Mouse (Mus musculus) spleen, adult 18-20 months (tissue): Measurements from ENCODE around the gene Nubpl.
"Not testable (repeated sequence)": the region's sequence is repeated elsewhere in the genome, so short reads cannot be mapped to it uniquely, and the experiment has no call there.

ENCODE experiments used
- DNase-seq, 2 experiments: peaks; one replicate each; pipeline ENCODE4 v3.0.0; 2022; ENCODE audit warnings: mixed read lengths in 2 of 2

Nubpl gene

DNA sequence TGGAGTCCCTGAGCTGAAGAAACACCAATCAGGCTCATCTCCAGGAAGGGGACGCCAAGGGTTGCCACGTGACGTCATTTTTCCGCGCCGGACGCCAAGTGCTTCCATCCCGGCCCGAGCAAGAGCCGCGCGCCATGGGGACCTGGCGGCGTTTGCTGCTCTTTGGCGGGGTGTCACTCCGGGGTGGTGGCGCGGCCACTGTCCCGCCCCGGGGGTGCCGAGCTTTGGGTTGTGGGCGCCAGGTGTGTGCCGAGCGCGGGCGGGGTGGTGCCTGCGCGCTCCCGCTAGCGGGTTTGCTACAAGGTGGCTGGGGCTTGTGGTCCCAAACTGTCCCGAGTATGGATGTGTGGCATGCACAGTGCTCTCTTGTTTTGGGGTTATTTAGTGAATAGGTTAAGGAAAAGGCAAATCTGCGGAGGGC is at the start of gene Nubpl:
Gene Nubpl (plus strand): TSS at position 88 of the 421 bp plus-strand sequence.
- peak; percentile 84 to 94 for DNase-seq

DNA sequence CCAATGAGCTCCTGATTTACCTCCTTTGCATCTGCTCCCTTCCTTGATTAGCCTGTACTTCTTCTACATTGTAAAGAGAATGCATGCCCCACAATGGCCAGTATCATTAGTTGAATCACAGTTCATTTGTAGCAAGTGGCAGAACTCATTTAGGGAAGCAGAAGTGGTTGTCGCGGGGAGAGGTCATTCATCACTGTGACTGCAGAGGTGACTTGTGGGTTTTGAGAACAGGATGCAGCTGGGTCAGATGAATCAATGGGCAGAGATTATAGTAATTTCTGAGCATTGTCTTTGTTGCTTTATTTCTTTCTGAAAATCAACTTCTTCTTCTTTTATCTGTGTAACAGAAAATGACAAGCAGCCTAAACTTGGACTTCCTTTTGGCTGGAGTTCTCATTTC is 48.2 kb upstream of the Nubpl start:
- no peak for DNase-seq

DNA sequence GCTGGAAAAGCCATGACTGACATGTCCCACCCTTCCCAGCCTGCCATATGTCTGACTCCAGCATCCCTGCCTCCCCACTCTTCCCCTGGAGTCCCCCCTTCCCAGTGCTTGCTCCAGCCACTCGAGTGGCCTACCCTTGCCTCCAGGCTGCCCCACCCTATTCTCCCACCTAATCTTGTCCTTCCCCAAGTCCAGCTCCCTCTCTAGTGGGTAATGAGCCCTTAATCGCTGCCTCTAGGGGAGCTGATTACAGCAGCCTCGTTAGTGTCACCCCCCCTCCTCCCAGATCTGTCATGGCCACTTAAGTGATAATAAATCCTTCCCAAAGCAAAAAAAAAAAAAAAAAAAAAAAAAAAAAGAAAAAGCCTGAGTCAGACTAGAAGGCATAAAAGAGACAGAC is 18.2 kb upstream of the Nubpl start:
- not testable (repeated sequence) for DNase-seq

DNA sequence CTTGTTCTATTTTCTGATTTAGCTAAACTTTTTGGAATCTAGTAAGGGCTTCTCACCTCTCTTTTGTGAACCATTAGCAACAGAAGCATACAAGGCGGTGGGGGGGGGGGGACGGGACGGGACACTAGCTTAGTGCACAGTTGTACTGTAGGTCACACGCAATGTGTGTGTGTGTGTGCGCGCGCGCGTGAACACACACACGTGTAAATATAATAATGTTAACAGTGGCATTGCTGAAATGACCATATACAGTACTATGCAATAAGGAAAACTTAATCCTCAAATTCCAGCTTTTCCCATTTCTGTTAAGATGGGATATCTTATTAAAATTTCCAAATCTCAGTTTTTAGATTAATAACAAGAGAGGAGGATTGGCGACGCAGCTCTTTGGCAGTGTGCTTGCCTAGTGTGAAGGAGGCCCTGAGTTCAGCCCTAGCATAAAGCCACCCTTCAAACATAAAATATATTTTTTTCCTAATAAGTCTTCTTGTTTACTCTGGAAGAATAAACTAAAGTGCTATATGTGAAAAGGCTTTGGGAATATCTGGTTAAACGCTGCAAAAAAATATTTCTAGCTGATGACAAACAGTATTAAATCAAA is 388 bp upstream of the Nubpl start:
- DNase-seq: no peak

DNA sequence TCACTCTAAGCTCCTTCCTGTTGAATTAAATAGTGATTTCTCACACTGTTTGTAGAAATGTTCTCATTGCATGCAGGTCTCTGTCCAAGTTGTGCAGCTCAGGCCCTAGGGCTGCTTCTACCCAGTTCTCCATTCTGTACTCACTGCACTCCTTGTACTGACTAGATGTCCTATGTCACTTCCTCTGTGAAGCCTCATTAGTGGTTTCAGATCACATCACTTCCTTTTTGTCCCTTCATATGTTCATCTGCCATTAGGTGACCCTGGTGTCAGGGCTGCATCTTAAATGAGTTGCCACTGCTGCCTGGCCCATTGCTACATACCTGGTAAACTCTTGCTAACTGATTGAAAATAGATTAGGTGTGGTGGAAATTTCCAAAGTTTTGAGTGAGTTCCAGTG is 22.7 kb downstream of the Nubpl start:
- no peak for DNase-seq

DNA sequence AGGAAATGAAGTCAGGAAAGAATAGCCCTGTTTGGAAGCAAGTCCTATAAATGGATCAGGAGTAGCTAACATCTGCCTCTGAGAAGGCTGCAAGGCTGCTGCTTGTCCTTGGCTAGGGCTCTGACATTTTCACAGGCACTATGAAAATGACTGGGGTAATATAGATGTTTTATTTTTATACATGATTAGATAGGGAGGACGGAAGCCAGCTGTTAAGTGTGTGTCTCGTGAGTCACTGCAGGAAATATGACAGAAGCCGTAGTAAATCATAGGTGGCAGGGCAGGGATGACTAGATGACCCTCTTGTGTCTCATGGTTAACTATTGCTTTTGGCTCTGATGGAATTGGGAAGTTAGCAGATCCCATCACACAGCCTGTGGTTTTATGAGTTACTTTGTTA is 28.9 kb downstream of the Nubpl start:
- no peak for DNase-seq

DNA sequence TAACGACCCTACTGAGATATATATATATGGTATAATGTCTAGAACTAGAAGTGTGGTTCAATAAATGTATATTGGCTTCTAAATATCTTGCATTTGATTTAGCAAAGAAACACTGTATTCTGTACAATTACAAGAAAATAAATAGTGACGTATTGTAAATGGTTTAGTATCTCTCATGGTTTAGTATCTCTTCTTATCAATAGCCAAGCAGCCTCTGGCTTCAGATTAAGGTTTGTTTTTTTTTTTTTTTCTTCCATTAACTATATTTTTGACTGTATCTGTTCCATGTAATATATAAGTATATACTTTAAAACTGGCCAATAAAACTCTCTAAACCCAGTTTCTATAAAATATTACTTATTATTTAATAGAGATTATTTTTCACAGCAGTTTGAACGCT is 31.5 kb downstream of the Nubpl start:
- no peak for DNase-seq

DNA sequence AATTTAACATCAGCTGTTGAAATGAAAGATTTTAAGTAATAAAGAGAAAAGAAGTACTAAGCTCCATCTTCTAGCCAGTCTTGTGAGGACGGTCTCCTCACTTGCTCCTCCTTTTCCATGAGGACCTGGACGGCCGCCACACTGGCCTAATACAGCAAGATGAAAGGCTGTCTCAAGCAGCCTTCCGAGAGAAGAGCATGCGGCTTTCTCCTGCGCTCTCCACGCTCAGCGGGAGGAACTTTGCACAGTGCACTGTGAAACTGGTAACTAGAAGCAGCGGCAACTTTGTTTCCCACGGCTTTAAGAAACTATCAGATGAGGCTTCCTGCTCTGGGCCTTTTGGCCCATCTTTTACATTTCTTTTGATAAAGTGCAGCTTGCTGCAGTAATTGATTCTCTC is 34.7 kb downstream of the Nubpl start:
- no peak for DNase-seq

DNA sequence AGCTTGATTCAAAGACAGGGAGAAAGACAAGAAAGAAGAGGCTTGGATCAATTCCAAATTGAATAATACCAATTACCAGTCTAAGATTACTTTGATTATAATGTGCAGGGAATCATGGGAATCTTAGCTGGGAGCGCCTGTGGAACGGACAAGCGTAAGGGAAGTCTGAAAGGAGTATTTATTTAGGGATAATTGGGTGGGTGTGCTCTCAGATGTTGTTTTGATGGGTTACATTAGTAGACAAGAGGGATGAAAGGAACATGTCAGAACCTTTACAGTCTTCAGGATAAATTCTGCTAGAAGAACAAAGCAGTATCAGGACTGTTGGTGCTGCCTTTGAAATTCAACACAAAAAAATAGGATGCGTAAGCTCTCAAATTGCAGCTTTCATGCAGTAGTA is 40.8 kb downstream of the Nubpl start:
- DNase-seq: no peak

DNA sequence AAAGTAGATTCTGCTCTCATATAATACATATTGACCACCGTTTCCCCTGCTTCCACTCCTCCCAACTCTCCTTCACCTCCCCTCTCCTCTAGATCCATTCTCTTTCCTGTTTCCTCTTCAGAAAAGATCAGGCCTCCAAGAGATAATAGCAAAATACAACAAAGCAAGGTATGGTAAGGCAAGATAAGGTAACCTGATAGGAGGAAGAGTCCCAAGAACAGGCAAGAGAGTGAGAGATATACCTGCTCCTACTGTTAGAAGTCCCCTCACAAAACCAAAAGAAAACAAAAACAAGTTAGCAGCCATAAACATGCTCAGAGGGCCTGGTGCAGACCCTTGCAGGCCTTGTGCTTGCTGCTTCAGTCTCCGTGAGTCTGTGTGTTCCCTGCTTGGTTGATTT is 49.1 kb downstream of the Nubpl start:
- DNase-seq: no peak

DNA sequence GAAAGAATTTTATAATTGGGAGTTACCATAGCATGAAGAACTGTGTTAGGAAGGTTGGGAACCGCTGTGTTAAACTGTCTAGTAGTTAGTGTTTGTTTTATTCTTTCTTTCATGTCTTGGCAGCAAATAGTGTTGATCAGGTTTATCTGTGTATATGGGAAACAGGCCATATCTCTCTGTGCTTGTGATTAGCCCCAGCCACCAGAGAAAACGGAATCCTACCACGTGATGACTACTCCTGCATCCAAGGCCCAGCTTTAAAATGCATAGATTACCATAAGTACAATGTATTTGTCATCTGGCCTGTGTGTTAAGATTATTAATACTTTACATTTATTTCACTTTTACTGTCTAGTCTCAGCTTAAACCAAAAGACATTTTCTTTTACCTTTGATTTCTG is 51.9 kb downstream of the Nubpl start:
- no peak for DNase-seq

DNA sequence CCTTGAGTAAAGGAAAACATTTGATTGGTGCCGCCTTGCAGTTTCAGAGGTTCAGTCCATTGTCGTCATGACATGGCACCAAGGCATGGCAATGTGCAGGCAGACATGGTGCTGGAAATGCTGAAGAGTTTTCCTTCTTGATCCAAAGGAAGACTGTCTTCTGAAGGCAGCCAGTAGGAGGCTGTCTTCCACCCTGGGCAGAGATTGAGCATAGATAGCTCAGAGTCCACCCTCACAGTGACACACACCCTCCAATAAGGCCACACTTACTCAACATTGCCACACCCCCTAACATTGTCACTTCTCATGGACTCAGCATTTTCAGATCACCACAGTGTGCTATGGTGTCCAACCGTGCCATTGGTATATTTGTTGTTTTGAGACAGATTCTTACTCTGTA is 54.5 kb downstream of the Nubpl start:
- DNase-seq: no peak

DNA sequence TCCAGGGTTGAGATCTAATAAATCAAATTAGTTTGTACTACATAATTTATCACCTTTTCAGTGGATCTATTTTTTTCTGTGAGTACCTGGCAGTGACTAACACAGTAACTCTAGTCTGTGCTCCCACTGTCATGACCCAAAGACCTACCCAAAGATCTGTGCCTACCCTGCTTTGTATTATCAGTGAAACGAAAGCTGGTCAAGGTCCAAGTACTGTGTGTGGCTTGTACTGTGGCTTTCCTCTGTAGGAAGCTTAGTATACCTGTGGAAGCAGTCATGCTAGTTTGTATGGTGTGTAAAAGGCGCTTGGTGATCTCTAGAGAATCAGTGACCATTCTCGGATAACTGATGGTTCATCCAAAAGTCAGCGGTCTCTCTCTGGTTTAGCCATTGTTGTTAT is 57.4 kb downstream of the Nubpl start:
- DNase-seq: no peak

DNA sequence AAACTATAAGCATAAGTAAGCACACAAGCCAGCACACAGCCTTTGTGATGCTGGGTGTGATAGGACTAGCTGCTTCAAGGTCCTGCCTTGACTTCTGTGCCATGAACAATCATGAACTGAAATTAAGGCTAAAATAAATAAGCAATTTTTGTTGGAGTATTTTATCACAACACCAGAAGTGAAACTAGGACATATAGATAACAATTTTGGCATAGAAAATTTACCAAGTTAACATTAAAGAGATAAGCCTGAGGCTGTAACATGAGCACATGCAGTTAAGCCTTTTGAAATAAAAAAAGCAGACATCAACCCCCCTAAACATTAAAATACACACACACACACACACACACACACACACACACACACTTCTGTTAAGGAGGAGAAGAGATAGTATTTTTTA is 66.9 kb downstream of the Nubpl start:
- DNase-seq: no peak

DNA sequence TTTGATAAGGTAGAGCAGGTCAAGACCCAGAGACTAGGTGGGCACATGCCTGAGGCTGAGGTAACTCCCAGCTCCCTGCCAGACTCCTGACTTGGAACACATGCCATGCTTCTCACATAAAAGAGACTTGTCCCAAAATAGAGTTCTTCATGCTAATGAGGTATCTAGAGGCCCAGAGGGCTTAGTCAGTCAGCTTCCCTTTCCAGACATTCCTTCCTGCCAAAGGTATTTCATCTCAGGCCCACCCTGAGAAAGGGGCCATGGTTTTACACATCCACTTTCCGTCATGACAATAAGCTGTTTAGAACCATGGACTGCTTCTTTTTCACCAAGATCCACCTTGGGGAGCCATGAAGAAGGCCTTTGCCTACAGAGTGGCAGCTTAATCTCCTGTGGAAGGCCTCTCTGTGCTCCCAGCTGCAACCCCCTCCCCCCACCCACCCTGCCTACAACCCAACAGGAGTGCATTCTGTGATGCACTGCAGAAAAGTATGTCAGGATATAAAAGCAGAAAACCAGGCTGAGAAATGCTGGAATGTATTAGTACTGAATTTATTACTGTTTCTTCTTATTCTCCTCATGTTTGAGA is 88.8 kb downstream of the Nubpl start:
- no peak for DNase-seq

DNA sequence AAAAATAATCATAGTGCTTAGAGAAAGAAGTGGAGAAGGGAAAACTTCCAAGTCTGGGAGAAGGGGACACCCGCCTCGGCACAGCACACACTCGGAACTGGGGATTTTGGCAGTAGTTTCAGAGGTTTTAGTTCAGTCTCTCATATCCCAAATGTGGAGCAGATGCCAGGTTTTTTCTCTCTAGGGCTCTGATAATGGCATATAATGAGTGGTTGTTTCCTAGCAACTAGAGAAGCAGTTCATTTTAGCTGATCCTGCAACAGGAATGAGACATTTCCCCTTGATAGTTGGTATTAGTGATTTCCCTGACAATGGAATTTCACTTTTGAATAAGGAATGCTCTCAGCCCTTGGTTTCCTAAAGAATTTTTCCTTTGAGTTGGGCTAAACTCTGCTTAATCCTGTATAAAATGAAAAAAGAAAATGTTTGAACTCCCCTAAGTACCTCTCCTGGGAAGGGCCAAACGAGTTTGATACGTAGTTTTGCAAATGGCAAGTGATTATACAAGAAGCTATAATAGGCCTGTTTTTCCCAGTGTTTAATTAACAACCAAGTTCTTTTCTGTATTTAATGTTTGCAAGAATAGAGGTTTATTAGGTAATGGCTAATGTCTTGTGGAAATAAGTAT is 89.5 kb downstream of the Nubpl start:
- no peak for DNase-seq

DNA sequence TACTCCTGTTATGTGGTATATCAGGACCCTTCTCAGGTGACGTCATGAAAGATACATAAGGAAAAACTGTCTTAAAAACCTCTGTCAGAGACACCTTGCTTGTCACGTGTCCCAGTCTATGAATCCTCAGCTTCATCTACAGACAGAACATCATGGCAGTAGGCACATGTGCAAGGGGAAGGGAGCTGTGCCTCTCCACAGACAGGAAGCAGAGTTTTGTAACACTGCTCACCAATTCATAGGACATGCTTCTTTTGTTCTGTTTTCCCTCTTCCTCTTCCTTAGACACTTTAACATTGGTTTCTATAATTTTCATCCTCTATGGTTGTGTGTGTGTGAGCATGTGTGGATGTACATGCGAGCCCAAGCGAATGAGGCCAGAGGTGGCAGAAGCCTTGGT is 100.9 kb downstream of the Nubpl start:
- DNase-seq: no peak

DNA sequence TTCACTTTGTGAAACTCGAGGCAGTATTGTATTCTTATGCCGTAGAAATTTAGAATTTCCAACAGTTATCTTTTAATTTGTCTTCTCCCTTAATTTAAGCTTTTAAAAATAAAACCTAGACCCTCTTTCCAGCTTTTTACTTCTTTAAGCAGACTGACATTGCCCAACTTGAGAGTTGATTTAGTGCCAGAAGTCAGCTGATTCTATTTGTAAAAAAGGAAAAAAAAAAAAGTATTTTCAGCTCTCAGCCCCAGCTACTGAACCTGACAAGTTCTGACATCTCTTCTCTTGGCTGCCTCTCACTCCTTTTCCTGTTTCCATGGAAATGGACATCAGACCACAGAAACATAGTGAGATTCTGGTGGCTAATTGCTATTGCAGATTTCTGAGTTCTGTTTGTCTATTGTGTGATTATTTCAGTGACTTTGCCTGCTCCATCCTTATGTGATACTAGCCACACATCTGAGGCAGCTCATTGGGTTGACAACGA is 111.6 kb downstream of the Nubpl start:
- no peak for DNase-seq

DNA sequence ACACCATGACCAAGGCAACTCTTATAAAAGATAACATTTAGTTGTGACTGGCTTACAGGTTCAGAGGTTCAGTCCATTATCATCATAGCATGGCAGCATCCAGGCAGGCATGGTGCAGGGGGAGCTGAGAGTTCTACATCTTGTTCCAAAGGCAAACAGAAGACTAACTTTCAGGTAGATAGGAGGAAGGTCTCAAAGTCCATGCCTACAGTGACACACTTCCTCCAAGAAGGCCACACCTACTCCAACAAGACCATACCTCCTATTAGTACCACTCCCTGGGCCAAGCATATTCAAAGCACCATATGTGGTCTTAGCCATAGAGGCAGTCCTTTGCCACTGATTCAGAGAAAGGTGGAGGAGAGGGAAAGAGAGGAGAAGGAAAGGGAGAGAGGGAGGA is 113.6 kb downstream of the Nubpl start:
- DNase-seq: no peak

DNA sequence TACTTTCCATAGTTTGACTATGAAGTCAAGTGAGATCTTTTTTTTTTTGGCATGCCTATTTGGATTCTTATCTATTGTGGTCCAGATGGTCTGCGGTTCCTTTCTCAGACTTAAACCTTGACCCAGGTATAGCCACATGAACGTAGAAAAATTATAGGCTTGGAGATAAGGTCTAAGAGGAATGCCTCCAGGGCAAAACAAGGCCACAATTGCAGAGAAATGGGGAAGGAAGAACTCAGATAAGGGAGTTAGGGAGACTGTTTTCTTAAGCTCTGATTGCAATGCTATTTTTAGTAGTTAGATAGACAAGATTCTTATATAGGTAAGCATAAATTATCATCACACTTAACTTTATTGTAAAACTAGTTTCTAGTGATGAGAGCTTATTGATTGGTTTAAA is 117.3 kb downstream of the Nubpl start:
- DNase-seq: no peak

DNA sequence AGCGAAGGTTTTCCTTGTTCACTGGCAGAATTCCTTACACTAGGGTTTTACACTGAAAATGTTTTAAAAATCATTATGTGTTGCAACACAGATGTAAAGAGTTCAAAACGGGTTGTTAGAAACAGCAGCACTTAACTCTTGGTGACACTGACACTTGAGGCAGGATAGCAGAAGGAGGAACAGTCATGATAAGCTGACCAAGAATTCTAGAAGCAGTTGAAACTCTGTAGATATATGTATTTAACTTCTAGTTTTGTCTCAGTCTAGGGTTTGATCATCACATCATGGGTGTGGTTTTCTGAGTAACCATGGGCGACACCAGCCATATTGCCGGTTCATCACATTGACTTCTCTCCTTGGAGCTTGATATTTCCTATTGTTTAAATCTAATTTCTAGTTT is 127.4 kb downstream of the Nubpl start:
- no peak for DNase-seq

DNA sequence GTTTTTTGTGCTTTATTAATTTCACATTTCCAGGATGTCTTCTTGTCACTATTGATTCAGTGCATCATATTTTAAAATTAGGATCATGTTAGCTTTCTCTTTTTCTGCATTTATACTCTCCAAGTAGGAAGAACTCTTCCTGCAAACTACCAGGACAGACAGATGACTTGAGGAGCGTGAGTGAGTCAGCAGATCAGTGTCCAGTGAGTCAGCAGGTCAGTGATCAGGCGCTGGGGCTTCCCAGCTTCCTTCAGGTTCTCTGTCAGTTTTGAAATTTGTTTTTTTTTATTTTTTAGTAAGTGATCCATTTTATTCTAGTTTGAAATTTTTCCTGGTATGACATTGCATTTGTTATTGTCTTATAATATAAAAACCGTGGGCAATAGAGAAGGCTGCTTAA is 131.2 kb downstream of the Nubpl start:
- no peak for DNase-seq

DNA sequence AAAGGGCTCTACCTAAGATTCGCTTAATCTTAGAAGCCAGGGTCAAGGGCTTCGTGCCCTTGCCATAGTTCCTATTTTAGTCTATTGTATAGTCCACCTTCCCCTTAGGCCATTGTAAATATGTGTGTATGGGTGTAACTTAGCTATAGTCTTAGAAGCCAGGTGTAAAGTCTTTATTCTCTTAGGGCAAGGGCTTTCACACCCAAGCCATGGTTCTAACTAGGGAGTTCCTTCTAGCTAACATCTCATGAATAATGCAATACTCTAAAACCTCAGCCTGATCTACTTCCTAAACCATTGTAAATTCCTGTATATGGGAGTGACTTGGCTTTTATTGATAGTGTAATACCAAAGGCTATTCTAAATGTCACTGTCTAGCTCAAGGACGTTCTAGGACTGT is 134.4 kb downstream of the Nubpl start:
- not testable (repeated sequence) for DNase-seq

DNA sequence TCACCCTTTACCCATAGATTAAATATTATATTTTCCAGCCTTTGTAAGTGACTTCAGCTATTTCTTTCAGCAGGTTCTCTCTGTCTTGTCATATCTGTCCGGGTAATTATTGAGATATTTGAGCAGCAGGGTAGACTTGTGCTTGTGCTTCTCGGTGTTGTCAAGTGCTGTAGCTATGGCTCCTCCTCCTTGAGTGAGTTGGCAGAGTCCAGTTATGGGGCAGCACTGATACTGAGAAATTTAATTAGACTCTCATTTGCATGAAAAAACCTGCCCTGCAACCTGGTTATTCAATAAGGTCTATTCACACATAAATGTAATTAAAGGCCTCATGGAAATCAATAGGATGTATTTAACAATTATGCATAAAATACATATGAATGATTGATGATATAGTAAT is 145.2 kb downstream of the Nubpl start:
- DNase-seq: no peak

DNA sequence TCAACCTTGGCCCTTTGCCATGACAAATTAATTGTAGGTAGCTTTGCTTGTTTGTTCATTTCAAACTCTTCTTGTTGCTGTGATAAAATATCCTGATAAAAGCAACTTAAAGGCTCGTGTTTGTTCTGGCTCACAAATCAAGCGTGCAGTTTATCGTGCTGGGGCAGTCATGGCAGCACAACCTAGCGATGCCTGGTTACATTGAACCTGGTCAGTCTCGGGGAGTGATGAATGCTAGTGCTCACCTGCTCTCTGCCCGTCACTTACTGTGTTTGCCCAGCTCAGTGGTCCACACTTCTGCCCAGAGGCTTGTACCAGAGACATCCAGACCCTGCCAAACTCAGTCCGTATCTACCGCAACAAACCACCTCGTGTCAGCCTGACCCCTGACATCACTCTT is 149.9 kb downstream of the Nubpl start:
- DNase-seq: no peak
